Mouse (Mus musculus): ENCODE measurements around the gene Nup214. TPM values are rescaled to one million over a fixed set of nuclear protein-coding genes. Genes with fewer than 3 reads are reported as not detected.

Nup214 gene
- polyA plus RNA-seq, 1 experiment from 2014 or later = 64.6 TPM

DNA sequence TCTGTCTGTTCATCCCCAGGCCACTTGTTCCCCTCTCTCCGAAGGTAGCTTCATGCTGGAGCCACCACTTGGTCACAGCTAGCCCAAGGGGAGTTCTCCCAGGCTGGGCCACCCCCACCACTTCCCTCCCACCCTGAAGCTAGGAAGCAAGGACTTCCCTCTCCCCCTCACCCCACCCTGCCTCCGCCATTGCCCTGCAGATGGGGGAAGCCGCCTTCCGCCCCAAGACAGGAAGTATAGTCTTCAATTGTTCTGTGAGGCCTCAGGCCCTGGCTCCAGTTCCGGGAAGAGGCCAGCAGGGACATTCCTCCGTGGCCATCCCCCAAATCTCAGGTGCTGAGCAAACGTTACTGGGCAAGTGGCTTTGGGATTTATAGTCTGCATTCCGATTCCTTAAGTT, 104.3 kb downstream of the Nup214 start:
- Histone ChIP-seq H3K27ac (ENCODE audit: low read depth, low read length) (no peak overlapping the region), H3K9me3 (ENCODE audit: control insufficient read depth, low read length) (no peaks in the 10 kb centered on the region), H3K4me1 (ENCODE audit: control insufficient read depth, insufficient read depth, low read length) (peaks cover 10% of the 10 kb centered on the region), H3K27me3 (ENCODE audit: control insufficient read depth, insufficient read depth, low read length) (peaks cover 22% of the 10 kb centered on the region), H3K4me3 (ENCODE audit: low read depth, low read length) (no peak overlapping the region), H3K9ac (ENCODE audit: low read length) (no peak overlapping the region), H3K4me2 (no peak overlapping the region), H3K36me3 (ENCODE audit: control insufficient read depth, insufficient read depth, low read length) (no peaks in the 10 kb centered on the region)
- 57% methylated on average over 8 of the region's 8 CpGs for WGBS
- no peak for DNase-seq (ENCODE audit: low spot score, missing footprints)
- no peak for ATAC-seq (ENCODE audit: low FRiP score)

DNA sequence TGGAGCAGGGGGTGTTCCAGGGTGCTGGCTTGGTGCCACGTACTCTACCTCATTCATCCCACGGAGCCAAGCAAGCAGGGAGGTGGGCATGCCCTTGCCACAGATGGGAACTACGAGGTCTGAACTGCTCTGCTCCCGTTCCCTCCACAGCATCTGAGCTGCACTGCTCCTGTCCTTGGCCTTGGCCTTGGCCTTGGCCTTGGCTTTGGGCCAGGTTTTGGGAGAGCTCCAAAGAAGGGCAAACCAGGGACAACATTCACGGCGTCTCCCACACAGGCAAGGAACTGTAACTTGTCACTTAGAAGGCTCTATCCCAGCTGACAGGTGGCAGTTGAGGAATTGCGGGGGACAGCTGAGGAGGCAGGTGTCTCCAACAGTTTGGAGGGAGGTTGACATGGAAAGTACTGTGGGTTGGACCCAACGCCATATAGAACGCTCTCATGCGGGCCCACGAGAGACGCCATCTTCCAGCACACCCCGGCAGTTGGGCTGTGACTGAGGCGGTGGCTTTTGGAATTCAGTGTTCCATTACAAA, 105.0 kb downstream of the Nup214 start:
- ATAC-seq (ENCODE audit: low FRiP score) = no peak
- Histone ChIP-seq H3K9me3 (ENCODE audit: control insufficient read depth, low read length) (no peaks in the 10 kb centered on the region), H3K4me3 (ENCODE audit: low read depth, low read length) (no peak overlapping the region), H3K27me3 (ENCODE audit: control insufficient read depth, insufficient read depth, low read length) (peaks cover 29% of the 10 kb centered on the region), H3K9ac (ENCODE audit: low read length) (no peak overlapping the region), H3K36me3 (ENCODE audit: control insufficient read depth, insufficient read depth, low read length) (no peaks in the 10 kb centered on the region), H3K4me2 (no peak overlapping the region), H3K4me1 (ENCODE audit: control insufficient read depth, insufficient read depth, low read length) (peaks cover 17% of the 10 kb centered on the region), H3K27ac (ENCODE audit: low read depth, low read length) (no peak overlapping the region)
- no peak for DNase-seq (ENCODE audit: low spot score, missing footprints)
- WGBS = 94% methylated on average over 14 of the region's 14 CpGs

GRCm38 (mm10) chr2:32080681-32081080, 106.4 kb downstream of the Nup214 start:
- H3K27me3 ChIP-seq (ENCODE audit: control insufficient read depth, insufficient read depth, low read length) = peaks cover 39% of the 10 kb centered on the region
- H3K9ac ChIP-seq (ENCODE audit: low read length) = no peak overlapping the region
- H3K9me3 ChIP-seq (ENCODE audit: control insufficient read depth, low read length) = no peaks in the 10 kb centered on the region
- DNase-seq (ENCODE audit: low spot score, missing footprints) (no peak), ATAC-seq (ENCODE audit: low FRiP score) (no peak)
- no peak overlapping the region for H3K4me2 ChIP-seq
- H3K36me3 ChIP-seq (ENCODE audit: control insufficient read depth, insufficient read depth, low read length) = no peaks in the 10 kb centered on the region
- no peak overlapping the region for H3K27ac ChIP-seq (ENCODE audit: low read depth, low read length)
- H3K4me1 ChIP-seq (ENCODE audit: control insufficient read depth, insufficient read depth, low read length) = peaks cover 18% of the 10 kb centered on the region
- H3K4me3 ChIP-seq (ENCODE audit: low read depth, low read length) = no peak overlapping the region
- 90% methylated on average over 3 of the region's 3 CpGs for WGBS

DNA sequence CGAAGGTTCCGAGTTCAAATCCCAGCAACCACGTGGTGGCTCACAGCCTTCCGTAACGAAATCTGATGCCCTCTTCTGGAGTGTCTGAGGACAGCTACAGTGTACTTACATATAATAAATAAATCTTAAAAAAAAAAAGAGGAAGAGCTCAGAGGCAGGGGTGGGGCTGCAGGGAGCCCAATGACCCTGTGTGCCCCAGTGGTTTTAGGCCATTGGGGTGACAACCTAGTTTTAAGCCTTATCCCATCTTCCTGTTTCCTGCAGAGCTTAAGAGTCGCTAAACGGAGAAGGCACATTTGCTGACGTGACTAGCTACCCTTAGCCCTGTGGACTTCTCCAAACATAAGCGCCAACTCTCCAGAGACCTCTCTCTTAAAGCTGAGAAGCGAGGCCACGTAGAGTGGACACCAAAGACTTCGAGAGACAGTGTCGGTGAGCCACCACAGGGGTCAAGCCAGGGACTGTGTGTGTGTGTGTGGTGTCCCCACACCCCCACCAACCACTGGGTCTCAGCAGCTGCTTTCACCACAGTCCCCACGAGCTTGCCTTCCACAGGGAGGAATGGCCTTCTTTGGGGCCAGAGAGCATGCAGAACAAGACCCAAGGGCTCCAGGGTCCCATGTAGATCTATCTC, 107.2 kb downstream of the Nup214 start:
- H3K4me2 ChIP-seq = no peak overlapping the region
- no peak overlapping the region for H3K4me3 ChIP-seq (ENCODE audit: low read depth, low read length)
- 87% methylated on average over 14 of the region's 14 CpGs for WGBS

GRCm38 (mm10) chr2:32082229-32082628, 108.0 kb downstream of the Nup214 start:
- peaks cover 42% of the 10 kb centered on the region for H3K27me3 ChIP-seq (ENCODE audit: control insufficient read depth, insufficient read depth, low read length)

More for the DNA sequence above, 107.2 kb downstream of the Nup214 start:
- Histone ChIP-seq H3K4me1 (ENCODE audit: control insufficient read depth, insufficient read depth, low read length) (peaks cover 18% of the 10 kb centered on the region), H3K27ac (ENCODE audit: low read depth, low read length) (no peak overlapping the region), H3K36me3 (ENCODE audit: control insufficient read depth, insufficient read depth, low read length) (no peaks in the 10 kb centered on the region), H3K27me3 (ENCODE audit: control insufficient read depth, insufficient read depth, low read length) (peaks cover 39% of the 10 kb centered on the region), H3K9me3 (ENCODE audit: control insufficient read depth, low read length) (no peaks in the 10 kb centered on the region), H3K9ac (ENCODE audit: low read length) (no peak overlapping the region)
- no peak for DNase-seq (ENCODE audit: low spot score, missing footprints)
- no peak for ATAC-seq (ENCODE audit: low FRiP score)

DNA sequence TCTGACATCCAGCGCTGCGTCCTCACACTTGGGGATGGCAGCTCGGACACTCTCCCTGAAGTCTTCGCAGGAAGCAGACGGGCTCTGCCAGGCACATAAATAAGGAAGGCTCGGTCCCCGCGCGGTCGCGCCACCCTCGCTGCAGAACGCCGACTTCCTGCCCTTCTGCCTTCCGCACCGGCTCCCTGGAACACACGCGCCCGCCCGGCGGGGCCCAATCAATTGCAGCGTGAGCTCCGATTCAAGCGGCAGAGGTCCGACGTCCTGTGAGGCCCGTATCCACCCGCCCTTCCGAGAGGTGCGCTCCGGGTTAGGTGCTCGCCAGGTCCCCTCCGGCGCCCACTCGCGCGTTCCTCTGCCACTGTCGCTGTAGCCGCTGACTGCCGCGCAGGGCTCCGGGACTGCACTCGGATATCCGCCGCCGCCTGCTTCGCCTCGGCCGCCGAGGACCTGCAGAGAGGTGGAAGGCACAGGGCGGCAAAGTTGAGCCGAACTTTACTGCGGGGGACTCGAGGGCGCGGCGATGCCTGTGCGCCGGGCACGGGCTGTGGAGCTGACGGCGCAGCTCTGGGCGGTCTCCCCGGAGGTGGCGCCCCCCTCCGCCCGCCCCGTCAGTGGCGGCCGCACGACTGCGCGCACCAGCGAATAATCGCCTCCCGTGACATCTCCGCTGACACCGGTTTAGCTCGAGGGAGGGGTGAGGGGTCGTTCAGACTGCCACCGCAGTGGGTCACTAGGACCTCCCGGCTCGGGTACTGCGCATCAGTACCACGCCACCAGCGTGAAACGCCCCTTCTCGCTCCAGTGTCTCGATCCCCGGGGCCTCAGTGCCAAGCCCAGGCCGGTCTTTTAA, 109.1 kb downstream of the Nup214 start:
- ATAC-seq (ENCODE audit: low FRiP score) = peak; percentile 53; the same call in 1 of the 2 replicates
- Histone ChIP-seq H3K27me3 (ENCODE audit: control insufficient read depth, insufficient read depth, low read length) (peaks cover 51% of the 10 kb centered on the region), H3K4me3 (ENCODE audit: low read depth, low read length) (peak overlapping the region; percentile 60), H3K36me3 (ENCODE audit: control insufficient read depth, insufficient read depth, low read length) (no peaks in the 10 kb centered on the region), H3K27ac (ENCODE audit: low read depth, low read length) (no peak overlapping the region), H3K9me3 (ENCODE audit: control insufficient read depth, low read length) (no peaks in the 10 kb centered on the region), H3K4me2 (peak overlapping the region; percentile 98), H3K4me1 (ENCODE audit: control insufficient read depth, insufficient read depth, low read length) (peaks cover 18% of the 10 kb centered on the region), H3K9ac (ENCODE audit: low read length) (peak overlapping the region; percentile 33)
- peak; percentile 91 for DNase-seq (ENCODE audit: low spot score, missing footprints)
- under 1% methylated on average over 91 of the region's 91 CpGs for WGBS

More at GRCm38 (mm10) chr2:32082229-32082628, 108.0 kb downstream of the Nup214 start:
- H3K4me3 ChIP-seq (ENCODE audit: low read depth, low read length) = peak overlapping the region; percentile 60; the same call in 1 of the 2 replicates
- no peaks in the 10 kb centered on the region for H3K9me3 ChIP-seq (ENCODE audit: control insufficient read depth, low read length)
- WGBS = 41% methylated on average over 2 of the region's 2 CpGs
- H3K4me1 ChIP-seq (ENCODE audit: control insufficient read depth, insufficient read depth, low read length) = peaks cover 18% of the 10 kb centered on the region
- no peak overlapping the region for H3K27ac ChIP-seq (ENCODE audit: low read depth, low read length)
- peak overlapping the region; percentile 98 for H3K4me2 ChIP-seq
- H3K9ac ChIP-seq (ENCODE audit: low read length) = no peak overlapping the region
- no peak for ATAC-seq (ENCODE audit: low FRiP score)
- DNase-seq (ENCODE audit: low spot score, missing footprints) = no peak
- H3K36me3 ChIP-seq (ENCODE audit: control insufficient read depth, insufficient read depth, low read length) = no peaks in the 10 kb centered on the region

DNA sequence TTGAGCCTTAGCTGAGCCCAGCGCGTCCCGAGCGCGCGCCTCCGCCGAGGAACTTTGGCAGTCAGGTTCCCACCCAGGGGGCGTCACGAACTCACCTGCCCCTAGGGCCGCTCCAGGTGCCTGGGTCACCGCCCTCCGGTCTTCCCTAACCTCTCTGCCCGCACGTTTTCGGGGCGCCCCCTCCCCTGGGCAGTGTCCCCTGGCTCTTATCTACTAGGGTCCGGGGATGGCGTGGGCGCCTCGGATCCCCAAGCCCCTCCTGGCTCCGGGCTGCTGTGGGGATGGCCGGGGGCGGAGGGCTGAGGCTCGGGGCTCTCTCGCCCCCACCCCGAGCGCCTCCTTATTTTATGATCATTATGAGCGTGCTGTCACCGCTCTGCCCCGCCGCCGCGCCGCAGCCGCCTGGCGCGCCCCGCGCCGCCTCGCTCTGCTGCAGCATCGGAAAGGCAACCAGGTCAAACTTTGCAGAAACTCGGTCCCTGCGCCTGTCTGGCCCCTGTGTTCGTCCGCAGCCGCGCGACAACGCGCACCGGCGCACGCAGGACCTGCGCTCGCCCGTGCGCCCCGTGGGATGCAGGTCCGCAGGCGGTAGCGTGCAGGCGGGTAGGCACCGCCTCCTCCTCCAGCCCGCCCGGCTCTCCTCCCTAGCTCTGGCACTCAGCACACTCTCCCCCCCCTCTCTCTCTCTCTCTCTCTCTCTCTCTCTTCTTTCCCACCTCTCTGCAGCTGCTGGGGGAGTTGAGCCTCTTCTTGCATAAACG, 110.1 kb downstream of the Nup214 start, which contains the start of gene Fam78a:
Fam78a (minus strand) TSS at position 747 of the 761 bp plus-strand sequence.
- peak within 1 kb of the TSS; percentile 98 for H3K4me2 ChIP-seq
- under 1% methylated on average over 67 of the region's 68 CpGs for WGBS
- DNase-seq (ENCODE audit: low spot score, missing footprints) (peak; percentile 94), ATAC-seq (ENCODE audit: low FRiP score) (peak; percentile 67)
- H3K4me3 ChIP-seq (ENCODE audit: low read depth, low read length) = peak within 1 kb of the TSS; percentile 60
- no peaks in the 10 kb centered on the region for H3K36me3 ChIP-seq (ENCODE audit: control insufficient read depth, insufficient read depth, low read length)
- peaks cover 60% of the 10 kb centered on the region for H3K27me3 ChIP-seq (ENCODE audit: control insufficient read depth, insufficient read depth, low read length)
- no peak within 1 kb of the TSS for H3K27ac ChIP-seq (ENCODE audit: low read depth, low read length)
- no peaks in the 10 kb centered on the region for H3K9me3 ChIP-seq (ENCODE audit: control insufficient read depth, low read length)
- peak within 1 kb of the TSS; percentile 57 for H3K9ac ChIP-seq (ENCODE audit: low read length)
- H3K4me1 ChIP-seq (ENCODE audit: control insufficient read depth, insufficient read depth, low read length) = peaks cover 18% of the 10 kb centered on the region

GRCm38 (mm10) chr2:32084872-32085199, 110.6 kb downstream of the Nup214 start:
- Histone ChIP-seq H3K4me3 (ENCODE audit: low read depth, low read length) (peak overlapping the region; percentile 60), H3K27ac (ENCODE audit: low read depth, low read length) (no peak overlapping the region), H3K4me2 (peak overlapping the region; percentile 98), H3K4me1 (ENCODE audit: control insufficient read depth, insufficient read depth, low read length) (peaks cover 18% of the 10 kb centered on the region), H3K27me3 (ENCODE audit: control insufficient read depth, insufficient read depth, low read length) (peaks cover 61% of the 10 kb centered on the region), H3K9ac (ENCODE audit: low read length) (no peak overlapping the region; the same call in 1 of the 2 replicates), H3K9me3 (ENCODE audit: control insufficient read depth, low read length) (no peaks in the 10 kb centered on the region), H3K36me3 (ENCODE audit: control insufficient read depth, insufficient read depth, low read length) (no peaks in the 10 kb centered on the region)
- ATAC-seq (ENCODE audit: low FRiP score) (no peak), DNase-seq (ENCODE audit: low spot score, missing footprints) (no peak)
- WGBS = 26% methylated on average over 2 of the region's 2 CpGs

Data from midbrain, embryonic 11.5 days (tissue).